Mouse (Mus musculus): ENCODE results near the gene Papss1.

Papss1 gene

GRCm38 (mm10) chr3:131634091-131634490 lies 69.5 kb downstream of the Papss1 start:
- DNase-seq (ENCODE audit: low read depth), result no peak

- DNase-seq (ENCODE audit: low read depth), result no peak
These were observed 71.6 kb downstream of the Papss1 start for GRCm38 (mm10) chr3:131636126-131636525.

- no peak for DNase-seq (ENCODE audit: low read depth)
These were observed 72.4 kb downstream of the Papss1 start for GRCm38 (mm10) chr3:131637008-131637407.

GRCm38 (mm10) chr3:131637664-131638063 lies 73.1 kb downstream of the Papss1 start:
- no peak for DNase-seq (ENCODE audit: low read depth)

GRCm38 (mm10) chr3:131638216-131638615 lies 73.6 kb downstream of the Papss1 start:
- DNase-seq (ENCODE audit: low read depth), result no peak

GRCm38 (mm10) chr3:131642681-131643292 lies 78.2 kb downstream of the Papss1 start:
- peak; percentile 4 for DNase-seq (ENCODE audit: low read depth)

- no peak for DNase-seq (ENCODE audit: low read depth)
These were observed 80.6 kb downstream of the Papss1 start for GRCm38 (mm10) chr3:131645203-131645602.

- DNase-seq (ENCODE audit: low read depth), result no peak
These were observed 89.8 kb downstream of the Papss1 start for GRCm38 (mm10) chr3:131654366-131654765.

GRCm38 (mm10) chr3:131656032-131656431 lies 91.5 kb downstream of the Papss1 start:
- DNase-seq (ENCODE audit: low read depth), result no peak

GRCm38 (mm10) chr3:131660126-131660525 lies 95.6 kb downstream of the Papss1 start:
- no peak for DNase-seq (ENCODE audit: low read depth)

GRCm38 (mm10) chr3:131660629-131661028 lies 96.1 kb downstream of the Papss1 start:
- no peak for DNase-seq (ENCODE audit: low read depth)

GRCm38 (mm10) chr3:131662589-131663148 lies 98.1 kb downstream of the Papss1 start:
- no peak for DNase-seq (ENCODE audit: low read depth)

- DNase-seq (ENCODE audit: low read depth), result no peak
These were observed 105.3 kb downstream of the Papss1 start for GRCm38 (mm10) chr3:131669910-131670309.

- DNase-seq (ENCODE audit: low read depth), result no peak
These were observed 121.5 kb downstream of the Papss1 start for GRCm38 (mm10) chr3:131686106-131686505.

GRCm38 (mm10) chr3:131689949-131690348 lies 125.4 kb downstream of the Papss1 start:
- no peak for DNase-seq (ENCODE audit: low read depth)

- DNase-seq (ENCODE audit: low read depth), result no peak
These were observed 126.0 kb downstream of the Papss1 start for GRCm38 (mm10) chr3:131690543-131690942.

GRCm38 (mm10) chr3:131691202-131691601 lies 126.6 kb downstream of the Papss1 start:
- DNase-seq (ENCODE audit: low read depth), result no peak

All from naive thymus-derived CD4-positive, alpha-beta T cell, adult 2 months (primary cell).